Mouse (Mus musculus) liver, embryonic 12.5 days (tissue): ENCODE measurements around the gene Wdr77. TPM values are rescaled to one million over a fixed set of nuclear protein-coding genes. Genes with fewer than 3 reads are reported as not detected.
A peak's percentile ranks its signal among the peaks of the same experiment; 100 is the strongest.
"Not testable (repeated sequence)": the region's sequence is repeated elsewhere in the genome, so short reads cannot be mapped to it uniquely, and the experiment has no call there.

Experiments
- ATAC-seq: fragments of 200-750 bp; cut with Nextera tagmentation; 2 replicates; pipeline ENCODE4 v1.8.0; 2017; ENCODE audit warnings: moderate number of reproducible peaks, mild to moderate bottlenecking, moderate library complexity
- H3K27ac ChIP-seq: fragments of 300-500 bp; sonication (generic); 2 replicates; pipeline ENCODE4 v1.5.1; 2016; ENCODE audit warnings: mild to moderate bottlenecking
- H3K27me3 ChIP-seq: fragments of 300-500 bp; sonication (generic); replicated peaks from 2 replicates; pipeline ENCODE4 v1.6.1; 2016; ENCODE audit warnings: mild to moderate bottlenecking, moderate library complexity
- H3K36me3 ChIP-seq: fragments of 300-500 bp; sonication (generic); 2 replicates; pipeline ENCODE4 v1.6.1; 2016; ENCODE audit warnings: mild to moderate bottlenecking, moderate library complexity
- H3K4me1 ChIP-seq: fragments of 300-500 bp; sonication (generic); 2 replicates; pipeline ENCODE4 v1.6.1; 2016
- H3K4me2 ChIP-seq: fragments of 300-500 bp; sonication (generic); 2 replicates; pipeline ENCODE4 v1.6.1; 2016; ENCODE audit warnings: mild to moderate bottlenecking, moderate library complexity
- H3K4me3 ChIP-seq: fragments of 300-500 bp; sonication (generic); 2 replicates; pipeline ENCODE4 v1.5.1; 2016; ENCODE audit warnings: mild to moderate bottlenecking, moderate library complexity
- H3K9ac ChIP-seq: fragments of 300-500 bp; sonication (generic); 2 replicates; pipeline ENCODE4 v1.6.1; 2016; ENCODE audit warnings: mild to moderate bottlenecking, moderate library complexity
- H3K9me3 ChIP-seq: fragments of 300-500 bp; sonication (generic); replicated peaks from 2 replicates; pipeline ENCODE4 v1.6.1; 2016; ENCODE audit warnings: mild to moderate bottlenecking, moderate library complexity
- WGBS: fragments of 180-500 bp; shearing (Covaris S2); methylation state at CpG from one replicate; pipeline ENCODE4 v1.1.7; 2016; ENCODE audit not compliant: insufficient replicate concordance; 5-methylcytosine and 5-hydroxymethylcytosine counted together
- polyA plus RNA-seq: library from polyadenylated mRNA; unstranded; fragments of >200 nt; fragmentation: Nextera tagmentation; extraction: Ambion mirVana; gene quantifications from 2 replicates; pipeline ENCODE4 v1.2.1, GENCODE M21; 2016

Gene Wdr77
- 86.6 and 90.0 TPM in 2 replicates for polyA plus RNA-seq

DNA sequence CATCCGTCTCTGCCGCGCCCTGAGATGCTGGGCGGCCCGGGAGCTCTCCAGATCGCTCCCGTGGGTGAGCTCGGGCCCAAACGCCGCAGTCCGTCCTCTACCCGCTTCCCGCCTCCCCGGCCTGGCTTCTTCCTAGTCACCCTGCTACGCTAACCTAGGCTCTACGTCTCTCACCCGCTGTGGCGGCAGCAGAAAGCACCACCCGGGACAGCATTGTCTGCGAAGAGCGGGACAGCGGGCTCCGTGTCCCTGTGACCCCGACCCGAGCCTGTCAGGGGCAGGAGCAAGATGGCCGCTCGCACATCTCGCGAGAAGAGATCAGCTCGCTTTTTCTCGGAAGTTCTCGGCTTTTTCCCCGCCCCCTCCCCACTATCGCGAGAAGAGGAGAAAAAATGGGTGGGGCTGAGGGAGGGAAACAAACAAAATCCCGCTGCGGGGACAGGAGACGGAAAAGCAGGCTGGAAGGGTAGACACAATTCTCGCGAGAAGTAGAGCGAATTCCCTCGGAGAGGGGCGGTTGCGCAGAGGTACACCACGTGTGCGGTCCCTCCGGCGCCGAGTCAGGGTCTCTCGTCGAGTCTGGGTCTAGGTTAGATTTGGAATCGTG lies at the start of gene Wdr77:
TSS of gene Wdr77 (plus strand) at position 396 of the 607 bp plus-strand sequence.
- peak; percentile 94 for ATAC-seq
- WGBS: under 1% methylated on average over 52 of the region's 52 CpGs
- H3K27ac ChIP-seq: peak within 1 kb of the TSS; percentile 92
- peak within 1 kb of the TSS; percentile 85 for H3K4me3 ChIP-seq
- peak within 1 kb of the TSS; percentile 94 for H3K9ac ChIP-seq
- H3K36me3 ChIP-seq: peaks cover 64% of the 10 kb centered on the region
- no peaks in the 10 kb centered on the region for H3K27me3 ChIP-seq
- peak within 1 kb of the TSS; percentile 86 for H3K4me2 ChIP-seq
- no peaks in the 10 kb centered on the region for H3K9me3 ChIP-seq
- H3K4me1 ChIP-seq: peaks cover 43% of the 10 kb centered on the region

DNA sequence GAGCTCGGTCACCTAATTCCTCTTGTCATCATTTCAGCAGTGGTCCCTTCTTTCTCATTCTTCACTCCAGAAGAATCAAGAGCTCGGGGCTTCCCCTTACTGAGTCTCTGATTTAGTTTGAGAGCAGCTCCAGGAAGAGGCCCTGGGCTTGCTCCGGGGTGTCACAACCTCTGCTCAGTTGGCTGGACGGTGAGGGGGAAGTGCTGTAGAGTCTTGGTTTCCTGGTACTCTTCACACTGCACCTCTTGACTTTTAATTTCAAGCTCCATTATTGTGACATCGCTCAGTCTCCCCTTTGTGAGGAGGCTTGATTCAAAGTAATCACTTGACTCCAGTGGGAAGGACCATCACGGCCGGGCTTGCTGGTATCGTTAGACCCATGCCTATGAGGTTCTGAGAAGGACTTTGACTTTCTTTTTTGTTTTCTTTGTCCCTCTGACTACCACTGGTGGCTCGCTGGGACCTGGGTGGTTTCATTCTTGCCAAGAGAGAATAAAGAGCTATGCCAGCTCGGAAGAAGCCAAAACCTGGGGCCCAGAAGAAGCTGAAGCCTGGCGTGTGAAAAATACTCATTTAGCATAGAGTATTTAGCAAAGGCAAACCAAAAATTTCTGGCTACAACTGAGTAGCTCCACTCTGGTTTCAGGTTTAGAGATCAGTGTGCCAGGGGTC lies 48.5 kb upstream of the Wdr77 start:
- no peak for ATAC-seq
- Histone ChIP-seq H3K4me1 (peaks cover 42% of the 10 kb centered on the region), H3K27me3 (peaks cover 5% of the 10 kb centered on the region; the same call in 1 of the 2 replicates), H3K36me3 (no peaks in the 10 kb centered on the region), H3K4me2 (no peak overlapping the region), H3K4me3 (no peak overlapping the region), H3K9me3 (no peaks in the 10 kb centered on the region), H3K9ac (no peak overlapping the region), H3K27ac (no peak overlapping the region)
- WGBS: 43% methylated on average over 11 of the region's 11 CpGs

DNA sequence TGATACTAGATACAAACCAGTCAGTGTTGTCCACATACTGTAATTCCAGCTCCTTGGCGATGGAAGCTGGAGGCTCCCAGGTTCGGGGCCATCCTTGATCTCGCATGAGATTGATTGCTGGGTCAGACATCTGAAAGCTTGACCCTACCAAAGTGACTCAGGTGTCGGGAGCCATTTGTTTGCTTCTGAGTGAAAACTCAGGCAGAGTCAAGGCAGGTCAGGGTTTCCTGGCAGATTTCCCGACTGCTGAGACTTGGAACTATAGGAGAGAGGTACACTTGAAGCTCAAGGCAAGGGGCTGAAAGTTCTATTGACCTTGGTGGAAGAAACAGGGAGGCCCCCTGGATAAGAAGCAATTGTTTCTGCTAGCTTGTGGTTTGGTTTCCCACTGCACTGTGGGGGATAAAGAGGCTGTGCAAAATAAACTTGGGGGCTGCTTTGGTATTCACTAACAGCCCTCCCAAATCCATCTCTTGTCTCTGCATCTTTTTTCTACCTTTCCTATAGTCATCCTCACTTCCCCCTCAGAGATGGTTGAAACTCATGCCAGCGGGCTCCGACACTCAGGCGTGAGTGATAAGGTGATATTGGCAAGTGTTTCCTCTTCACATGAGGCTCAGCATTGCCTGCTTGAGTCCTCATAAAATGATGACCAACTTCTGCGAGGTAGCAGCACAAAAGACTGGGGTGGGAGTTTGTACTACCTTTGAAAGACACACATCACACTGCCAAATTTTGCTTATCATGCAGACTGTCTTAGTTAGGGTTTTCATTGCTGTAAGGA lies 46.9 kb upstream of the Wdr77 start:
- Histone ChIP-seq H3K4me1 (peaks cover 49% of the 10 kb centered on the region), H3K27me3 (peaks cover 5% of the 10 kb centered on the region; the same call in 1 of the 2 replicates), H3K9ac (no peak overlapping the region), H3K27ac (no peak overlapping the region), H3K4me2 (no peak overlapping the region), H3K9me3 (no peaks in the 10 kb centered on the region), H3K36me3 (no peaks in the 10 kb centered on the region), H3K4me3 (no peak overlapping the region)
- WGBS: 39% methylated on average over 9 of the region's 9 CpGs
- no peak for ATAC-seq

DNA sequence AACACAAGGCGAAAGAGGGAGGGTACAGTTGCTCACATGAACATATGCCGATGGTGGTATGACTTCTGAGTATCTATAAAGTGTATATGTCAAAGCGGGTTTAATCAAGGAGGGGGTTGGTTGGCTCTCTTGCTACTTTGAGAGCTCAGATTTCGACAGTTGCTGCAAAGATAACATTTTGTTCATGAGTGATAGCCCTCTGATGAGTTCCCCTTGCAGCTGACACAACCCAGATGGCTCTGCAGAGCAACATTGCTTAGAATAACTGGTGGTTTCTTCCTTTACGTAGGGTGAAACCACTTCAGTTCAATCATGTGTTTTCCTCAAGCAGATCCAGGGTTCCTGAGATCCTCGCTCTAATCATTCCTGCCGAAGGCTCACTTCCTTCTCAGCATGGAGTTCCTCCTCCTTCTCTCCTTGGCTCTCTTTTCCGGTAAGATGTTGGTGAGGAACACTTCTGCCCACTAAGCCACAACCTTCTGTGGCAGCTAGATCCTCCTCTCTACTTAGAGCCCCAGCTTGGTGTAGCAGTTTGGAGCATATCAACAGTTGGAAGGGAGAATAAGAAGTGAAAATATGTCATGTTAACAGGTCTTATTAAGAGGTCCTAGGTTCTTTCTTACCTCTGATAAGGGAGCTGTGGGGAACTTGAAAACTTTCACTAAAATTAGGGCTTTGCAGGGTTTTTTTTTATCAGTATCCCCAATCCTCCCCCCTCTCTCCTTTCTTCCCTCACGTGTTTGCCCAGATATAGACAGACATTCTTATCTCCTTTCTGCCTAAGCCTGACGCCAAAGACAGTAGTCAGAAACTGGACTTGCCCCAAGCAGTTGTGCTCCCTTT lies 45.1 kb upstream of the Wdr77 start:
- H3K9ac ChIP-seq: peak overlapping the region; percentile 23; the same call in 1 of the 2 replicates
- H3K27ac ChIP-seq: peak overlapping the region; percentile 38
- peak overlapping the region; percentile 56 for H3K4me2 ChIP-seq

DNA sequence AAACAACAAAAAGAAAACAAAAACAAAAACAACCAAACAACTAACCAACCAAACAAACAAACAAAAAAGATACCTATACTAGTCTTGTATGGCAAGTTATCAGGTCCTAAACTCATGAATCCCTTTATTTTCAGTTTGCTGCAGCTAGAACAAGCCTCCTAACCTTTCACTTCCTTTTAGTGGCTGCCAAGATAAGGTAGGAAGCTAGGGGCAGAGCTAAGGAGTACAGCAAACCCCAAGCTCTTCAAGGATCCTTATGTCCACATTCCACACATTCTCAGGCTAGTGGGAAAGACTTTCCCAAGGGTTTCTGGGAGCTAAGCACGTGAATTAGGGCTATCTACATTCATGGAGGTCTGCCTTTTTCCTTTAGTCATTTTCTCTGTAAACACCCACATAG lies 43.9 kb upstream of the Wdr77 start:
- 23% methylated on average over 1 of the region's 1 CpGs for WGBS
- no peak overlapping the region; the same call in 1 of the 2 replicates for H3K27ac ChIP-seq
- no peaks in the 10 kb centered on the region for H3K9me3 ChIP-seq
- no peak overlapping the region for H3K9ac ChIP-seq
- H3K36me3 ChIP-seq: no peaks in the 10 kb centered on the region
- H3K4me1 ChIP-seq: peaks cover 73% of the 10 kb centered on the region
- peaks cover 5% of the 10 kb centered on the region; the same call in 1 of the 2 replicates for H3K27me3 ChIP-seq
- no peak overlapping the region for H3K4me3 ChIP-seq
- no peak for ATAC-seq
- no peak overlapping the region for H3K4me2 ChIP-seq

More for the DNA sequence above, 45.1 kb upstream of the Wdr77 start:
- H3K4me1 ChIP-seq: peaks cover 61% of the 10 kb centered on the region
- peak; percentile 77 for ATAC-seq
- no peaks in the 10 kb centered on the region for H3K9me3 ChIP-seq
- WGBS: 9% methylated on average over 10 of the region's 10 CpGs
- H3K4me3 ChIP-seq: peak overlapping the region; percentile 7; the same call in 1 of the 2 replicates
- H3K27me3 ChIP-seq: peaks cover 5% of the 10 kb centered on the region; the same call in 1 of the 2 replicates
- no peaks in the 10 kb centered on the region for H3K36me3 ChIP-seq

DNA sequence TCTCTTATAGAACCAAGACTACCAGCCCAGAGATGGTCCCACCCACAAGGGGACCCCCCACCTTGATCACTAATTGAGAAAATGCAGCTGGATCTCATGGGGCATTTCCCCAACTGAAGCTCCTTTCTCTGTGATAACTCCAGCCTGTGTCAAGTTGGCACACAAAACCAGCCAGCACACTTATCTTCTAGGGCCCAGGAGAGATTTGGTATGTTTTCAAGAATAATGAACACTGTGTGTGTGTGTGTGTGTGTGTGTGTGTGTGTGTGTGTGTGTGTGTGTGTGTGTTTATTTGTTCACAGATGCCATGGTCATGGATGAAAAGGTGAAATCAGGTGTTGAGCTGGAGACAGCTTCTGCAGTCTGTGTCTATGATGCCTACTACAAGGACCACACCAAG lies 42.7 kb upstream of the Wdr77 start:
- not testable (repeated sequence) for ATAC-seq, H3K9ac ChIP-seq, H3K27ac ChIP-seq, H3K4me3 ChIP-seq, H3K36me3 ChIP-seq, H3K4me2 ChIP-seq, H3K9me3 ChIP-seq, H3K27me3 ChIP-seq
- H3K4me1 ChIP-seq: peaks cover 80% of the 10 kb centered on the region

DNA sequence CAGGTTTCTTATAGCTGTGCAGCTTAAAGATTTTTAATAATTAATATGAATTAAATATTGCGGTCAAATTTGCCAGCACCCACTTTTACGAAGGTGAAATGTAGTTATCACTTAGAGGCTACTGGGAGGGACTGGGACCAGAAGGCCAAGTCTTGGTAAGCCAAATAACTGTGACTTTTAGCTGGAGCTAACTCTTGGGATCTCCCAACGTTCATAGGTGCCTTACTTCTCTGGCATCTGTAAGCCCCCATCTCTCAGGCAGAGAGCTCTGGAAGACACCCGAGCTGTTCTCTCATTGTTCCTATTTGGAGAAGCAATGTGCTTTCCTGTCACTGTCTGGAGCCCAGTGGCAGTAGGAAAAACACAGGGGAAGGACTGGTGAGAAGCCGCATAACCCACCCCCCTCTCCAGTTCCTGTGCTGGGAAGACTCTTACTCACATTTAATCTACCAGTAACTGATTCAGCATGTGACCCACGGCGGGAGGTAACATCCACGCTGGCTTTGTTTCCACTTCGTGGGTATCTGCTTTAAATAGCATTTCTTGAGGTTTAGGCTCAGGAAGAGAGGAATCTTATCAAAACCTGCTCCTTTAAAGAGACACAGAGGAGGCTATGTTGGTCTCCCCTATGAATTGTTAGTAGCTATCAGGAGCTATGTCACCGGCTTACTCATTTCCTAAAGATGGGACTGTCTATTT lies 41.4 kb upstream of the Wdr77 start:
- Histone ChIP-seq H3K27ac (no peak overlapping the region), H3K36me3 (no peaks in the 10 kb centered on the region), H3K27me3 (no peaks in the 10 kb centered on the region), H3K4me1 (peaks cover 71% of the 10 kb centered on the region), H3K9ac (no peak overlapping the region), H3K4me2 (no peak overlapping the region), H3K9me3 (no peaks in the 10 kb centered on the region), H3K4me3 (no peak overlapping the region)
- no peak for ATAC-seq
- WGBS: 29% methylated on average over 10 of the region's 10 CpGs

DNA sequence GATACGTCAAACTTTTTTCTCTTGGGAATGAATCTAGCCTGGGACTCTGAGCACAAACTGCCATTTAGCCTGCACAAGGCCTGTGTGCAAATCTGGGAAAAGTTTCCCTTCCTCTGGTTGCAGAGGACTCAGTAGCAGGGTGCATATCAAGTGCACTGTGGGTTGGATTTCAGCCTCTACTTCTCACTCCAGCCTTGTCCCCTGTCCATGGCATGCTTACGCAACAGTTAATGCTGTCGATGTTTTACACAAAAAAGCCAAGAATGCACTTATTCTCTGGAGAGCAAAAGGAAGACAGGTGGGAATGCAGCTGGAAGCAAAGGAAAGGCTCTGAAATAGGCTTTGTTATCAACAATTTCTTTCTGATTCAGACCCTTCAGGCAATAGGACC lies 40.8 kb upstream of the Wdr77 start:
- H3K9ac ChIP-seq: no peak overlapping the region
- H3K4me3 ChIP-seq: no peak overlapping the region
- 39% methylated on average over 3 of the region's 3 CpGs for WGBS
- H3K27me3 ChIP-seq: no peaks in the 10 kb centered on the region
- peaks cover 68% of the 10 kb centered on the region for H3K4me1 ChIP-seq
- ATAC-seq: no peak
- no peak overlapping the region for H3K27ac ChIP-seq
- no peaks in the 10 kb centered on the region for H3K36me3 ChIP-seq
- no peaks in the 10 kb centered on the region for H3K9me3 ChIP-seq
- no peak overlapping the region for H3K4me2 ChIP-seq

DNA sequence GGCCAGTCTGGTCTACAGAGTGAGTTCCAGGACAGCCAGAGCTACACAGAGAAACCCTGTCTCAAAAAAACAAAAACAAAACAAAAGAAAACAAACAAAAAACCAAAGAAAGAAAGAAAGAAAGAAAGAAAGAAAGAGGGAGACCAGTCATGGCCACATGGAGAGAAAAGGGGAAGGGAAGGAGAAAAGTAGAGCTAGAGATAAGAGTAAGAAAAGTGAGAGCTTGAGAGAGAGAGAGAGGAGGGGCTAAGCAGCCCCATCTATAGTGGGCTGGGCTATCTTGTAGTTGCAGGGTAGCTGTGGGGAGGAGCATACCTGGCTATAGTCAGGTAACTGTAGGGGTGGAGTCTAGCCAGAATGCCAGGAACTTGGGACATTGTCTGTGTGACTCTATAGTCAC lies 38.4 kb upstream of the Wdr77 start:
- H3K4me1 ChIP-seq: peaks cover 62% of the 10 kb centered on the region
- H3K36me3 ChIP-seq, H3K4me3 ChIP-seq, H3K9ac ChIP-seq, ATAC-seq, H3K27me3 ChIP-seq, H3K27ac ChIP-seq, H3K4me2 ChIP-seq, H3K9me3 ChIP-seq: not testable (repeated sequence)

DNA sequence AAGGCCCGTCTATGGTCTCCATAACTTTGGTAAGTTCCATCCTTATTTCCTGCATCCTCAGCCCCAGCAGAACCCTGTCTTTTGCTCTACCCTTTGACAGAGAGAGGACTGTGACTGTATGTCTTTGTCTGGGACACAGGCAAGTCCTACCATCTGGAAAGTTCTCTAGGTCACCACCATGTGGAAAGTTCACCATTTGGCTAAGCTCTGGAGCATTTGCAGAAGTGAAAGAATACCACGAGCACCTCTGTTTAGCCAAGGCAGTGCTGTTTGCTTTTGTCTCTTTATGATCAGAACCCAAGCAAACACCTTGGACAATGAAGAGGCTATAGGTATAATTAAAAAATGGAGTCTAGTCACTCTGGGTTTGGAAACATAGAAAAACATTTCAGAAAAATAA lies 37.2 kb upstream of the Wdr77 start:
- 61% methylated on average over 2 of the region's 2 CpGs for WGBS
- no peaks in the 10 kb centered on the region for H3K36me3 ChIP-seq
- no peak overlapping the region for H3K27ac ChIP-seq
- no peak overlapping the region for H3K4me2 ChIP-seq
- no peaks in the 10 kb centered on the region for H3K9me3 ChIP-seq
- peaks cover 61% of the 10 kb centered on the region for H3K4me1 ChIP-seq
- H3K27me3 ChIP-seq: no peaks in the 10 kb centered on the region
- H3K9ac ChIP-seq: no peak overlapping the region
- H3K4me3 ChIP-seq: no peak overlapping the region
- ATAC-seq: no peak

DNA sequence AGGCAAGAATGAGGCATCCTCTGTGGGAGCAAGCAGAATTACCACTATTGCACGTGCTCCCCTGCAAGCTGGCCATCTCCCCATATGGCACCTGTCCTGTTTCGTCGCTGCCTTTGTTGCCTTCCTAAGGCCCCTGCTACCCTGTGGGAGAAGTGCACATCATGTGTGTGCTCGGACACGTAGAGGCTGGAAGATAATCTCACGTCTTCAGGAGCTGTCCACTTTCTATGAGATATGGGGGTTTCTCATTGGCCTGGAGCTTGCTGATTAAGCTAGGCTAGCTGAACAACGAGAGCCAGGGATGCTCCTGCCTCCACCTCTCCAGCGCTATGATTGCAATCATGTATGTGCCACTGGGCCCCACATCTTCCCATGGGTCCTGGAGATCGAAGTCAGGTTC lies 34.6 kb upstream of the Wdr77 start:
- Histone ChIP-seq H3K4me3 (no peak overlapping the region), H3K9me3 (no peaks in the 10 kb centered on the region), H3K27ac (no peak overlapping the region), H3K4me2 (no peak overlapping the region), H3K36me3 (no peaks in the 10 kb centered on the region), H3K27me3 (no peaks in the 10 kb centered on the region), H3K4me1 (peaks cover 57% of the 10 kb centered on the region), H3K9ac (no peak overlapping the region)
- peak; percentile 54 for ATAC-seq
- 46% methylated on average over 9 of the region's 9 CpGs for WGBS
